Mouse (Mus musculus) cerebellum, adult 9-10 months (tissue): Measurements from ENCODE around the gene As3mt.

Experiments
- DNase-seq: peaks from one replicate; pipeline ENCODE4 v3.0.0; 2022

As3mt gene

DNA sequence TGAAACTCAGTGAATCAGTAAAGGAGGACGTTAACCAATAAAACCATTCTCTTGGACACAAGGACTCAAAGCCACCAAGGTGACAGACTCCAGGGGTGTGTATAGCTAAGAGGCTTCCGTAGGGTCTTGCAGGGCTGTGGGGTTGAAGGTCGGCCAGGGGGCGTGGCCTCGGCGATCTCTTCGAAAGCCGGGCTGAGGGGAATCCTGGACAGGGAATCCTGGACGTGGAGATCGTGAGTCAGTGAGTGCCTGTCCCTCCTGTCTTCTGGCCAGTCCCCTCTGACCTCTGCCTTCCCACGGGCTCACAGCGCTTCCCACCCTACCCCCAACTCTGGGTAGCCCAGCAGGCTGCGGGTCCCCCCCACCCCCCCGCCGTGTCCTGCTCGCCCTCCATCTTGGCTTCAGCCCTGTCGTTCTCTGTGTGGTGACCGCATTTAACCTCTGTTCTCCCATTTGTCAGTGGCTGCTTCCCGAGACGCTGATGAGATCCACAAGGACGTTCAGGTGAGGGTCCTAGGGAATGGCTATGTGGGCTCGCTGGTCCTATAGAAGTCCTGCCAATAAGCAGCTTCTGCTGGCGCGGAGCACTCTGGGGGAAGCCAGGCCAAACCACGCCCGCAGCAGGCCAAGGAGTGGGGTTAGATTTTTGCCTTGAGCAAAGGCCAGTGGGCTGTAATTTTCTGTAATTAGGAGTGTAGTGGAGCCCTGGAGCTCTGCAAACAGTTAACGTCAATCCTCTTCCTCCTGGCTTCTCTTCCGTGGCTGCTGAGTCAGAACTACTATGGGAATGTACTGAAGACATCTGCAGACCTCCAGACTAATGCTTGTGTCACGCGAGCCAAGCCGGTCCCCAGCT lies at the start of gene As3mt:
Gene As3mt (plus strand): TSS at position 163 of the 856 bp plus-strand sequence.
- peak; percentile 73 for DNase-seq

DNA sequence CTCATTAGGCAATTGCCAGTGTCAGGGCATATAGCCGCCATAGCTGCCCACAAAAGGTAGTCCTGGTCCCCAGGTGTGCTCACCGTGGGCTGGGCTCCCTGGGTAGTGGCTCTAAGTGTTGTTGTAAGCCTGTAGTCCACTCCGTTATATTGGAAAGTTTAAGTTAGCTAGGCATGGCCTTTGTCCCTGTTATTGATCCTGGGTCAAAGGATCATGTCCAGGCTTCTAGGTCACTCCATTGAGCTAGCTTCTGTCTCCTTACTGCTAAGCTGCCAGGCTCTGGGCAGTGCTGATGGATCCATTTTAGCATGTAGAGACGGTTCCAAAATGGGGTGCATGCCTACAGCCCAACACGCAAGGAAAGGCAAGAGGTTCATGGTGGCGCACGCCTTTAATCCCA lies 48.9 kb upstream of the As3mt start:
- no peak for DNase-seq

DNA sequence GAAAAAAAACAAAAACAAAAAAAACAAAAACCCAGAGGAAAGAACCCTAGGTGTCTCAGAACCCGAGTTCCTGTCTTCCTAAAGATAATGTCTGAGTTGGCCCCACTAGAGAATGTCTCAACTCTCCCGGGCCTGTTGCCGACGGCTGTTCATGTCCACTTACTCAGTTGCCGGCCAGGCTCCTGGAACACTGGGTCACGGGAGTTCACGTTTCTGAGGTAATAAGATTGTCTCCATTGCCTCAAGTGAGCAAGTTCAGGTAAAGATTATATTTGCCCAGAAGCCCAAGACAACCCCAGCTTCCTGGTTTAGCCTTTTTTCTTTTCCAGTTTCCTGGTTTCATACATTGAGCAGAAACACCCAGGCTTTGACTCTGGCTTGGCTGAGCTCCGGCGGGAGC lies 48.4 kb upstream of the As3mt start:
- DNase-seq, result no peak

DNA sequence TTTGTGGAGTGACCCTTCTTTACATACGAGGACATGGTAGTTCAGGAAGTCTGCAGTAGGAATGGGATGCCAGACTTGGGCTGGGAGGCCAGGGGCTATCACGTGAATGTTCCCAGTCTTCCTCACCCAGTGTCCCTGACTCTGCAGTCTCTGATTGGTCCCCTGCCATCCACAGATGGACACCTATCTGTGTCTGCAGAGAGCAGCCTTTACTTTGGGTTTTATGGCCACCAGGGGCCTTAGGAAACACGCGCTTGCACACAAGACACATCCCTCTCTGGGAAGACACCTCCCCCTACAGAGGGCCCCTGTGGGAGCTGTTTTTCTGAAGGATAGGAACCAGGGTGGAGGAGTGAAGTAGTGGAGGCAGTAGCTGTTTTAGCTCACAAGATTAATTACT lies 45.7 kb upstream of the As3mt start:
- no peak for DNase-seq

DNA sequence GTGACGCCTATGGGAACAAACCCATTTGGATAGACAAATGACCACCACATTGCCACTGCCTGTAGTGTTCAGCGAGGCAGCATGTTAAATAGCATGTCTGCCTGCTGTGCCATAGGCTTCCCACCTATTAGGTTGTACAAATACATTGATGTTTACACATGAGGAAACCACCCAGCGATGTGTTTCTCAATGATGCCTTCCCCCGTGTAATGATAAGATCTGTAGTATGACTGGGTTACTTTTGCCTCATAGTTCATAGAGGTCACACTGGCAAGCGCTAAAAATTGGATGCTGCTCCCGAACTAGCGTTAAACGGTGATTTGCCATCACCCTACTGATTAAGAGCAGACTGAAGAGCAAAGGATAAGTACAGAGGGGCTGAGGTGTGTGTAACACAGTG lies 45.0 kb upstream of the As3mt start:
- DNase-seq, result no peak

DNA sequence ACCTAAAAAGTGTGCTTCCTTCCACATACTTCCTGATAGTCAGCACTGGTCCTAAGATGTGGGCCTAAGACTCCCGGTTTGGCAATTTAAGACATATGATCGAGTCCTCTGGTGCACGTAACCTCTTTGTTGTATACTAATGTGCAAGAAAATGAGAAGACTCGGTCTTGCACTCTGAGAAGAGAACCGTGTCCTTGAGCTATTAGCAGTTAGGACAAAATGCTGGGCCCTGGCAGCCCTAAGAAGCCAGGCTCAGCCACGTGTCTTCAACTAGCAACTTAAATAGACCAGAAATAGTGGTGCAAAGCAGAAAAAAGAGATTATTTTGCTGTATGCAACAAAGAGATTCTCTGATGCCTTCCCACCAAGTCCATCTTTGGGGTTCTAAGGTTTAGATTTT lies 44.5 kb upstream of the As3mt start:
- no peak for DNase-seq

DNA sequence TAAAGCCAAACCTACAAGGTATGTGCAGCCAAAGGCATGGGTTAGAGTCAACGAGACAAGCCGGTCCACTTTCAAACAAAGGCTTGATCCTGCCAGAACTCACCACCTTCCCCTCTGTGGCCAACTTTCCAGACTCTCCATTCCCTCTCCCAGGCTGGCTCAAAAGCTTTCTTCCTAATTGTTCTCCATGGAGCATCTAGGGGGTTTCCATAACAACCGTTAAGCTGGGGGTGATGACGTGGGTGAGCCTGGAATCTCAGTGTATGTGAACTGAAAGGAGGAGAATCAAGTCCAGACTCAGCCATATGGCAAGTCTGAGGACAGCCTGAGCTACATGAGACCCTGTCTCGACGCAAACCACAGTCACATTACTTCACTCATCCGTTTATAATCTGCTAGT lies 41.8 kb upstream of the As3mt start:
- no peak for DNase-seq

DNA sequence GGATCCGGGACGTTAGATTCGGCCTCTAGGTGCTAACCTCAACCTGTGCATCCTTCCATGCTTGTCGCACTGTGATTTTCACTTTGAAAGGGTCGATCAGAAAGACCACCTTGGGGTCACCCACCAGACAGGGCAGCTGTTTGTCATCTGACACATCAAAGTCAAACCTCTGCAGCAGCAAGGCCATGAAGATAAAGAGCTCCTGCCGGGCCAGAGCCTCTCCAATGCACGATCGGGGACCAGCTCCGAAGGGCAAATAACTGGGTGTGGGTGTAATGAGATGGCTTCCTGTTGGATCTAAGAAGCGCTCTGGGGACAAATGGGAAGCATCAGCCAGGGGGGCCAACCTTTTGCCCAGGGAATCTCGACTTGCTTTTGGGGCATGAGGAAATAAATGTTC lies 40.0 kb upstream of the As3mt start:
- no peak for DNase-seq

DNA sequence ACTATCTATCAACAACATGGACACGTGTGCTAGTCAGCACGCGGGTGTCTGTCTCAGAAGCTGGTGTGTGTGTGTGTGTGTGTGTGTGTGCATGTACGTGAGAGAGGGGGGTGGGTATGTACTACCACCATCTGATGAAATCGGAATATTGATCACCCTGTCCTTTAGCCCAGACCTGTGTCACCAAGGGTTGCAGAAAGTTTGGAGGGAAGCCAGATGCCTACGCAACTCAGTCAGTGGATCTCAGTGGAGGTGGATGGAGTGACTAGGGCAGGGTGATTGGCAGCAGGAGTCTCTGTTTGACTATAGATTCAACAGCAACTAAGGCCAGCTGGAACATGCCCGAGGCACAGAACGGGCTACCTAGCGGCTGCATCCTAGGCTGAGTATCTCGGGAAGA lies 39.0 kb upstream of the As3mt start:
- DNase-seq, result no peak

DNA sequence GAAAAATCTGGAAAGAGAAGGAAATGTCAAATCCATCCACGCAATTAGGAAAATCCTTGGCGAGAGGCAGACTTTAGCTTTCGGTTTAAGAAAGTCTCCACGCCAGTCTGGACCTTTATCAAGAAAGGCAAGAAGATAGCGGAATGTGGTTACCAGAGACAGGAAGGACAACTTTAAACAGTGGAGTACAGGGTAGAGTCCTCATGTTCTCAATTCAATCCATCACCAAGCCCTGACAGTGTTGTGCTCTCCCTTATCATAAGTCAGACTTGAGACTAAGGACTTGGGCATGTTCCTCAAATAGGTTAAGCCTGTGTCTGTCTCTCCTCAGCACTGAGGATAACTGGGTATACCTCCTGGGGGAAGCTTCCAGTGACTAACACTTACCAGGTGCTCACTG lies 37.5 kb upstream of the As3mt start:
- no peak for DNase-seq

DNA sequence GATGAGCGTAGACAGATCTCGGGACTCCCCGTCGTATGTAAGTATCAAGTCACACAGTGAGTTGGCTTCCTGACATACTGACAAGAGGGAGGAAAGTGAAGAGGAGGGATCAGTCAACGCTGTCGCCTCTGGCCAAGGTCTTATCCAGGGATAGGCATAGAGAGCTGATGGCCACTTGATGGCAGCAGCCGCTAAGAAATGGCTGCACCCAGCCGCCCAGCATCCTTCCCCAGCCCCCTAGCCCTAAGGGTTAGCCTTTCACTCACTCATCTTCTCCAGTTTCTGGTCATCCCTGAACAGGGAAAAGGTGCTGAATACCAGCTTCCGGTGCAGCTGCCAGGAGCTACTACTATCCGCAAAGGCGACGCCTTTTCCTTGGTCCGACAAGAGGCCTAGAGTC lies 36.6 kb upstream of the As3mt start:
- peak; percentile 40 for DNase-seq

DNA sequence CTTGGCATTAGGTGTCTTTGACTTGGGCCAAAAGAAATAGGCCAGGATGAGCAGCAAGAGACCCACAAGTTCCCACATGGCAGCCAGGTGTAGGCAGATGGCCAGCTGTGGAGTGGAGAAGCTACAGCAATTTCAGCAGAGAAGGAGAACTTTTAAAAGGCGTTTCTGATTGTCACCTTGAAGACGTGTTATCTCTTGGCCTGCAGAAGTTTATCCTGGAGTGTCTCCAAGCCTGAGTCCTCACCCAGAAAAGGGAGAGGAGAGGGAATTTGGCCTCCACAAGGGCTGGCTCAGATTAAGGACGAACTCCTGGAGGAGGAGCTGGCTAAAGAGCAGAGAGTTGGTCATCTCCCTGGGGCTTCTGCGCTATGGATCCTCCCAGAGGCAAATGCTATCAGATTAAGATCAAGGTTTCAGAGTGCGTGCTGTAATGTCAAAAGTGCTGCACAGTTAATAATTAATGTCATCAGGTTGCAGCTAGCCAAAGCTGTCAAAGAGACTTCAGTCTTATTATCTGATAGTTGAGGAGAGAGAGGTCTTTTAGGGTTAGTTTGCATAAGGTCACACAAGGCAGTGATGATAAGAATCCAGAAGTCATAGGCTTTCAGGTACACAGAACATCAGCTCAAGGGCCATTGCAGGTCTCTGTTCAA lies 34.4 kb upstream of the As3mt start, which contains the start of gene Cyp17a1:
Gene Cyp17a1 (minus strand): TSS at position 407 of the 653 bp plus-strand sequence.
- no peak for DNase-seq

DNA sequence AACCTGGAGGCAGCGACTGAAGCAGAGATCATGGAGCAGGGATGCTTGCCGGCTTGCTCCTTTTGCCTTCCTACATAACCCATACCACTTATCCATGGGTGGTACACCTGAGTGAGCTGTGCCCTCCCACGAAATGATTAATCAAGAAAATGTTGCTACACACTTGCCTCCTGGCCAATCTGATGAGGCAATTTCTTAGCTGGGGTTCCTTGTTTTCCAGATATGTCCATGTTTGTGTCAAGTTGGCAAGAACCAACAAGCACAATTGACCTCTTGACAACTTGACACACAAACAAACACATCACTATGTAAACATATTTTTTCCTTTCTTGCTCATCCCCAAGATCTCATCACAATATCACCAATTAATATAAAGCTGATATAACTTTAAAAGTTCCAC lies 31.6 kb upstream of the As3mt start:
- DNase-seq, result no peak

DNA sequence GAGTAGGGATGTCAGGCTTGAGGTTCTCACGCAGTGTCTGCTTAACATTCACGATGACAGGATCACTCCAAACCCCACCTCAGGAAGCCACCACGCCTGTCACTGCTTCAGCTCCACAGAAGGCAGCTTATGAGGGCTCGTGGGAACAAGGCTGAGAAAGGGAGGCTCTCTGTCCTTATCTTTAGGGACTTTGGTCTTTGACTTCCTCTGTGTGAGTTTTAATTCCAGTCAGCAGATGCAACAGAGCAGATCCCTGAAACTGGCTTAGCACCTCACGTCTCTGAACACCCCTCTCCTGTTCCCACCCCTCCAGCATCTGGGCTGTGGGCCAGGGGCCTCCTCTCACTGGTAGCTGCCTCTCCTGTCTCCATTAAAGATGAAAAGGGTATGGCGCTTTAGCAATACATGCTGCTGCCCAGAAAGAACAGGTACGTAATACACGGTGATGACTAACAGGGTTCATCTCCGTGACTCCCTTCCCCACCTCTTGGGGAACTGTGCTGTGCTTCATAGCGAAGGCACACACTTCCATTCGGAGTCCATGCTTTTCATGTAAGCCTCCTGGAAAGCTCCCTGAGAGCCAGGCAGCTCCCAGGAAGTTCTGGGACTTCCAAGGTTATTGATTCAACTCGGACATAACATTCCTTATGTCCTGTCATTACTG lies 27.4 kb upstream of the As3mt start:
- no peak for DNase-seq

DNA sequence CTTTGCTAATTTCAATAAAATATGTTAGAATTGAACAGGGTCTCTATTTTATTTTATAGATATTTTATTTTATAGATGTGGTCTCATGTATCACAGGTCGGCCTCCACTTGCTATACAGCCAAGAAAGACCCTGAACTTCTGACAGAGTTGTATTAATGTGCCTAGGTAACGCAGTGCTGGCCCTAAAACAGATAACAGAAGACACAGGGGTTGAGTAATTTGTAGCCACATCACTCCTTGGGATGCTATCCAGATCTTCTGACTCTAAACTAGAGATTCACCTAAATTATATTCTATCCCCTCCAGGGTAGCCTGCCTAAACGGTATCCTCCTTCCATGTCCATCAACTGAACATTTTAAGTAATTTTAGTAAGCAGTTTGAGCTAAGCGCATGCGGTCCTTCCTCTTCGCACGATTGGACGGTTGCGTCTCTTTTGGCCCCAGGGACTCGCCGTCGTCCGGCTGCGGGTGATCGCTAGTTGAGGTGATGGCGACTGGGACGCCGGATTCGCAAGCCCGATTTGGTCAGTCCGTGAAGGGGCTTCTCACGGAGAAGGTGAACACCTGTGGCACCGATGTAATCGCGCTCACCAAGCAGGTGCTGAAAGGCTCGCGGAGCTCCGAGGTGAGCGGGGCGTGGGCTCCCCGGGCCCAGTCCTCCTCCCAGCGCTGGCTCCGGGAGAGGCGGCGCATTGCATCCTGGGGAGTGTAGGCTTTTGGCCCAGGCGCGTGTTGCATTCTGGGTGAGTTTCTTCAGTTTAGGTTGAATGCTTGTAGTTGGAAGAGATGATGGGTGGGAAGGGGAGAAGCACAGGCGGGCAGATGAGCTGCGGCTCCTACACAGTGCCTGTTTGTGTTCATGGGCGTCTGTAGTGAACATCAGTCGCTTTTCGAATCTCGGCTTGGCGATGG lies 17.5 kb upstream of the As3mt start, which contains the start of gene Borcs7:
Gene Borcs7 (plus strand): TSS at position 447 of the 913 bp plus-strand sequence.
- DNase-seq, result peak; percentile 89

DNA sequence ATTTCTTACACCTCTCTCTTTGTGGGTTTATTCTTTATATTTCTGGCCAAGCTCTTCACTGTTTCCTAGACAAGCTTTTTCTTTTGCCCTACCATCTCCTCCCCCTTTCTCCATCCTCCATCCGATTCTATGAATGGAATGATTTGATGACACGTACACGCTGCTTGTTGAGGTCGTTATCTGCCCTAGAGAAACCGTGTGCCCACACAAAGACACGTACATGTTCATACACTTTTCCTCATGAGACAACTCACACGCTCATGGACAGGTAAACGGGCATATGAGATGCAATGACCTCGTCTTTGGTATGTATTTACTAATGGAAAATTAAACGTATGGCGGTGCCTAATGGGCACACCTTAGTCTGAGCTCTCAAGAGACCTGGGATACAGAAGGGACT lies 16.9 kb upstream of the As3mt start:
- peak; percentile 31 for DNase-seq

DNA sequence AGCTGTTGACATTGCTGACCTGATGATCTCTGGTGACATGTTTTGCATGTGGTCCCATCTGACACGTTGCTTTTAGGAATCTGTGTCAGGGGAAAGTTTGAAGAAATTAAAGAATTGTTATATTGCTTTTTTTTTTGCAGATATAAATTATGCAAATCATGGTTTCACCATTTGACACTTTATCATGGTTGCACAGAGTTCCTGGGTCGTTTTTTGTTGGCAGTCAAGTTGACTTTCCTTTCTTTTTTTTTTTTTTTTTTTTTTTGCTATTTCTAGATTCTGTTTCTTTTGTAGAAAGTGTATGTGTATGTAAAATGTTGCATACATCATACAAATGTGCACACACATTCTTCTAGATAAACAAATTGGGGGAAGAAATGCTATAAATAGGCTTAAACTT lies 16.2 kb upstream of the As3mt start:
- DNase-seq, result no peak

DNA sequence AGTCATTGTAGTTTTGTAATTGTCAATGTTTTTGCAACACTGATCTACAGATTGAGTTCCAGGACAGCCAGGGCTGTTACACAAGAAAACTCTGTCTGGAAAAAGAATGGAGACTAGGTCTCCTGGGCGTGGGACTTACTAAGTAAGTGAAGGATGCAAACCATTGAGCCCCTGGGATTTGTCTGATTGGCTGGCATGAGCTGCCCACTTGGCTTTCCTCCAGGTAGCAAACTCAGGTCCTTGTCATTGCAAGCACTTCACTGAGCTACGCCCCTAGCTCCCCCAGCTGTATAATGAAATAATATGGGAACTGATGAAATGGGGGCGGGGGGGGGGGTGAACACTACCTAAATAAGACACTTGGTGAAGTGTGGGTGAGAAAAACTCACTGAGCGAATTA lies 14.1 kb upstream of the As3mt start:
- no peak for DNase-seq

DNA sequence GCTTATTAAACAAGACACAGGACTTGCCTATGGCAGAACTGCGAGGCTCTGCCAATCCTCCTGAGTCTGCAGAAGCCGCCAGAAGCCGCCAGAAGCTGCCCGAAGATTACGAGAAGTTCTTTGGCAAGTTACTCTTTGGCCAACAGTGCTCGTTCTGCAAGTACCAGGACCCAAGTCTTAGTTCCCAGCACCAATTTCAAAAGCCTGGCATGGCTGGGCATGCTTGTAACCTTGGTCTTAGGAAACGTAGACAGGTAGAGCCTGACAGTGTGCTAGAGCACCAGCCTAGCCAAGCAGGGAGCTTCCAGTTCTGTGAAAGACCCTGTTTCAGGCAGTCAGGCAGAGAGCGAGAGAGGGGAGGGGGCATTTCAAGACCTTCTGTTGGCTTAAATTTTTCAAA lies 10.8 kb upstream of the As3mt start:
- no peak for DNase-seq

DNA sequence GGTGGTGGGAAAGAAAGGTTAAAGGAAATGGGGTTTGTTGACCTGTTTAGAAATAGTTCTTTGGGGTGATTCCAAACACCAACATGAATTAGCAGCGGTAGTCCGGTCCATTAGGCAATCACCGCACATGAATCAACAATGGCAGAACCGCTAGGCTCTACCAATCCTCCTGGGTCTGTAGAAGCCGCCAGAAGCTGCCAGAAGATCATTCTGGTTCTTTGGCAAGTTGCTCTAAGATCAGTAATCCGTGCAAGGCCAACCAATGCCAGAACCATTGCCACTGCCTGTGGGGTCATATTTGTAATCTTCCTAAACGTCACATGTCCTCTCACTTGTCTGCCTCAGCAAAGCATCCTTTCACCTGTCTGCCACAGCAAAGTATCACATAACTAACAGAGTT lies 10.3 kb upstream of the As3mt start:
- no peak for DNase-seq

DNA sequence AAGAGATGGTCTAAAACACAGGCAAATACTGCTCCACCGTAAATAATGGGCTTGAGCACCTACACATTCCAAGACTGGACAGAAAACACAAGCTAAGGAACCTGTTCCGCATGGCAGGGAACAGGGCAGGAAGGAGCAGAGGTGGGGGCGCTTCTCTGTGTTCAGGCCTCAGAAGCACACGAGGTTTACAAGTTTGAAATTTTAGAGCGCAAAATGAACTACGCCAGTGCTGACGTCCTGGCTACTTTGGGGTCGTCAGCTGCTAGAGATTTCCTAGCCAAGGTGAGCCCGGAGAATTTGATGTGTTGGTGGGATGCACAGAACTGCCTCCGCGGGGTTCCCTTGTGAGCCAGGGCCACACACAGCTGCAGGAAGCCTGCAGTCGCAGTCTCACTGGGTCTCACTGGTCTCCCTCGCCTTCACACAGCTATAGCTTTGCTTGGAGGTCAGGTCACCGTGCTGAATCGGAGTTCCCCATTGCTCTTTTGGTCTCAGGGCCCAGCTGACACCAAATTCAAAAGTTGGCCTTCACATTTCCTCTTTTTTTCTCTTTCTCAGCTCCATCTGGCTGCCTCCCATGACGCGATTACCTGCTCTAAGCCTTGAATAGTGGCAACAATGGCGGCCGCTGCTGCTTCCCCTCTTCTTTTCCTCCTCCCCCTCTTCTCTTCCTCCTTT lies 9.3 kb upstream of the As3mt start:
- DNase-seq, result no peak

DNA sequence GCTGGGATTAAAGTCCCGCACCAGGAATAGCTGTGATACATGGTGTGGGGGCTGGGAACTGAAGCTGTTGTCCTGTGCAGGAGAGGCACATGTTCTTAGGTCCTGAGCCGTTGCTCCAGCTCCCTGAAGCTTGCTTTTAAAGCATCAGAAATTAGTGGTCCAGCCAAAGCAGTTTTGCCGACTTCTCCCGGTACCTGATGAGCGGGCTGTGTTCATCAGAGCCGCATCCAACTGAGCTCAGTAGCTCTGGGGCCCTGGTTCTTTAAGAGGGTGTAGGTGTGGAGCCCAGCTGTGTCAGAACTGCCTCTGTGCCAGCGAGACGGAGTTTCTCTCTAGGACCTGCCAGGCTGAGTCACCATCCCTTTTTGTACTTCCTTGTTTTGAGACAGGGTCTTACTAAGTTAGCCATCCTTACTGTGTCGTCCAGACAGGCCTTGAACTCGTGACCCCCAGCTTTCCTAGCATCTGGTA lies 8.2 kb upstream of the As3mt start:
- no peak for DNase-seq
